Mouse (Mus musculus) thymus, adult 2 months (tissue): ENCODE measurements around the gene Fzd2. TPM values are rescaled to one million over a fixed set of nuclear protein-coding genes. Genes with fewer than 3 reads are reported as not detected.

Experiments
- DNase-seq: peaks from one replicate; pipeline ENCODE4 v3.0.0; 2021
- H3K27ac ChIP-seq: fragments of 200-500 bp; 2 replicates; pipeline ENCODE4 v1.5.1; 2012; ENCODE audit warnings: low read length, control low read depth; ENCODE audit not compliant: control insufficient read depth, insufficient read depth
- H3K27me3 ChIP-seq: fragments of 200-500 bp; 2 replicates; pipeline ENCODE4 v1.6.1; 2012; ENCODE audit warnings: mild to moderate bottlenecking, low read length, moderate library complexity, mixed read lengths; ENCODE audit not compliant: control insufficient read depth, insufficient read depth
- H3K36me3 ChIP-seq: fragments of 200-500 bp; 2 replicates; pipeline ENCODE4 v1.6.1; 2012; ENCODE audit warnings: mild to moderate bottlenecking, low read length, moderate library complexity; ENCODE audit not compliant: control insufficient read depth, insufficient read depth
- H3K4me1 ChIP-seq: fragments of 200-500 bp; replicated peaks from 2 replicates; pipeline ENCODE4 v1.6.1; 2012; ENCODE audit warnings: low read length; ENCODE audit not compliant: control insufficient read depth, insufficient read depth
- H3K4me3 ChIP-seq: fragments of 200-500 bp; 2 replicates; pipeline ENCODE4 v1.5.1; 2012; ENCODE audit warnings: mild to moderate bottlenecking, low read length, control low read depth, moderate library complexity; ENCODE audit not compliant: control insufficient read depth, insufficient read depth
- CTCF ChIP-seq: fragments of 200-500 bp; IDR thresholded peaks from 2 replicates; pipeline ENCODE4 v1.5.1; 2012; ENCODE audit warnings: mild to moderate bottlenecking, control low read depth, low read length, moderate library complexity, borderline replicate concordance; ENCODE audit not compliant: control insufficient read depth, poor library complexity, insufficient read depth; ENCODE audit errors: extremely low read depth
- POLR2A ChIP-seq: fragments of 200-500 bp; IDR thresholded peaks from 2 replicates; pipeline ENCODE4 v1.6.1; 2012; ENCODE audit warnings: mild to moderate bottlenecking, low read length, control low read depth, moderate library complexity; ENCODE audit not compliant: control insufficient read depth, poor library complexity, insufficient read depth; ENCODE audit errors: extremely low read depth
- WGBS: fragments of 180-500 bp; shearing (Covaris S2); methylation state at CpG from one replicate; pipeline ENCODE4 v1.1.7; 2018; 5-methylcytosine and 5-hydroxymethylcytosine counted together
- polyA plus RNA-seq: library from polyadenylated mRNA; depleted of rRNA; stranded (reverse); fragments of >200 nt; gene quantifications from 2 replicates; pipeline ENCODE4 v1.2.3, GENCODE M21; 2012; rRNA removed

Fzd2 gene
- polyA plus RNA-seq, 1 experiment, result 10.2 TPM

DNA sequence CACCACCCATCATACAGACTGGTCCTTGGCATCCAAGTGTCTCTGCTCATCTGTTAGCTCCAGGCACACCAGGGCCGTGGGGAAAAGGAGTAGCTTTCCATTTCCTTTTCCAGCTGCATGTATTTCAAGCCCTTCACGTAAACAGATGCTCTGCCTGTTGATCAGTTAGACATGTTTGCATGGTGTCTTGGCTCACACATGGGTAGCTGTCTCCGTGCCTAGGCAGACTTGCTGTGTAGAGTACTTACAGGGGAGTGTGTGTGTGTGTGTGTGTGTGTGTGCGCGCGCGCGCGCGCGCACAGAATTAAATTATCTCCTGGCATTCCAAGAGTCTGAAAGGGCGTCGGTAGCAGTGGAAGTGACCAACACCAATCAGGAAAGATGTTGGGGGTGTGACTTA lies 42.0 kb downstream of the Fzd2 start:
- Histone ChIP-seq H3K4me3 (no peak overlapping the region), H3K27me3 (no peaks in the 10 kb centered on the region), H3K27ac (no peak overlapping the region), H3K36me3 (no peaks in the 10 kb centered on the region), H3K4me1 (no peaks in the 10 kb centered on the region)
- DNase-seq, result no peak
- WGBS, result 92% methylated on average over 13 of the region's 13 CpGs
- TF ChIP-seq POLR2A, result no peak
- TF ChIP-seq CTCF, result no peak

DNA sequence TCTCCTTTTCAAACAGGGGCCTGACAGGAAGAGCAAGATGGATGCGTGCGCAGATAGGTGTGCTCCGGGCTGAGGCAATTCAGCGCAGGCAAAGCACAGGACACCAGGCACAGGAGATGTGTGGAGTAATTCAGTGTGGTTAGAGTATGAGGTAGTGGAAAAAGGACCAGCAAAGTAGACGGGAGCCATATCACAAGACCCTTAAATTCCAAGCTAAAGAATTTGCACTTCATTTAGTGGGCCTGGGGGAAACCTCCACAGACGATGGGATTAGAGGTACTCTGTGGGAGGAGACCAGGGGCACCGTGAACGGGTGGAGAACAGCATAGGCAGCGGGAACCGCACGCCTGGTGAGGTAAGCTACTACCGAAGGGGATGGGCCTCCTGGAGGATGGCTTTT lies 43.7 kb downstream of the Fzd2 start:
- Histone ChIP-seq H3K27me3 (no peaks in the 10 kb centered on the region), H3K27ac (no peak overlapping the region), H3K4me1 (no peaks in the 10 kb centered on the region), H3K4me3 (no peak overlapping the region), H3K36me3 (no peaks in the 10 kb centered on the region)
- 88% methylated on average over 12 of the region's 12 CpGs for WGBS
- TF ChIP-seq CTCF (no peak), POLR2A (no peak)
- no peak for DNase-seq

DNA sequence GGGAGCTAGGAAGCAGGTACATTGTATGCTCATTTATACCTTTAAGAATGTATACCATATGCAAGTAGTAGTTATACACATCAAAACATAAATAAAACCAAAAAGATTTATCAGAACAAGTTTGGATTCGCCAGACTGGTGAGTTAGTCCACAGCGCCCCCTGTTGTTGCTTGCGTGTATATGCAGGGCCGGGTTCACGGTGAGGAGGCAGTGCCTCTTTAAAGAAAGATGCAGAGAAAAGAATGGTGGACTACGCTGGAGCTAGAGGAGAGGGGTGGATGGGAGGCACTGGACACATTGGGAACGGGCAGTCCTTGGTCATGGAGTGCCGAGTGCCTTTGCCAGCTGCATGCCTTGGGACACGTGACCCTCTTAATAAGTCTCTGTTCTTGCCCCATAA lies 47.2 kb downstream of the Fzd2 start:
- Histone ChIP-seq H3K4me1 (no peaks in the 10 kb centered on the region), H3K4me3 (no peak overlapping the region), H3K36me3 (no peaks in the 10 kb centered on the region), H3K27ac (no peak overlapping the region), H3K27me3 (no peaks in the 10 kb centered on the region)
- TF ChIP-seq CTCF (peak; percentile 72; the same call in 1 of the 2 replicates), POLR2A (no peak)
- peak; percentile 26 for DNase-seq
- 8% methylated on average over 9 of the region's 9 CpGs for WGBS

DNA sequence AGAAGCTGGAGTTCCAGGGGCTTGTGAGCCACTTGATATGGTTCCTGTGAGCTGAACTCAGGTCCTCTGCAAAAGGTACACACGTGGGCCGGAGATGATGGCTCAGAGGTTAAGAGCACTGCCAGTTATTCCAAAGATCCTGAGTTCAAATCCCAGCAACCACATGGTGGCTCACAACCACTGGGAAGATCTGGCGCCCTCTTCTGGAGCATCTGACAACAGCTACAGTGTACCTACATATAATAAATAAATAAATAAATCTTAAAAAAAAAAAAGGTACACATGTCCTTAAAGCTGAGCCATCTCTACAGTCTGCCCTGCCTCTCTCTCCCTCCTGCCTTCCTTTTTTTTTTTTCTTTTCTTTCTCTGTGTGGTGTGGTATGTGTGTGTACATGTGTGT lies 48.6 kb downstream of the Fzd2 start:
- DNase-seq, result no peak
- no peaks in the 10 kb centered on the region for H3K4me1 ChIP-seq
- 79% methylated on average over 3 of the region's 3 CpGs for WGBS
- H3K36me3 ChIP-seq, result no peaks in the 10 kb centered on the region
- H3K27me3 ChIP-seq, result no peaks in the 10 kb centered on the region
- no peak overlapping the region for H3K27ac ChIP-seq
- H3K4me3 ChIP-seq, result no peak overlapping the region
- no peak for TF ChIP-seq POLR2A

DNA sequence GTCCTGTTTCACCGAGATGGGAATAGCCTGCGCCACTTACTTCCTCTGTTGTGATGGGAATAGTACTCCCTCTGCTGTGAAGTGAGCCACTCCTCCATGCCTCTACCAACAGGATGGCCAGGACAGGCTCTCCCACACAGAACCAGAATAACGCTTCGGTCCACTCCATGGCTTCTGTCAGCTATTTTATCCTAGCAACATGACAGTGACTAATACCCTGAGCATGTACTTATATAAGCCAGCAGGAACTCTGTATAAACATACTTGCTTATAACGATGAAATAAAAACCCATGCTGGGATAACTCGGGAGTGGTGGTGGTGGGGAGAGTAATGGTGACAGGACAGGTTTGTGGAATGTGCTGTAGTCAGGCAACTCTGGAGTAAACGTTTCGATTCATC lies 51.7 kb downstream of the Fzd2 start:
- H3K4me1 ChIP-seq, result no peaks in the 10 kb centered on the region
- H3K4me3 ChIP-seq, result no peak overlapping the region
- H3K27me3 ChIP-seq, result no peaks in the 10 kb centered on the region
- 86% methylated on average over 8 of the region's 8 CpGs for WGBS
- H3K36me3 ChIP-seq, result no peaks in the 10 kb centered on the region
- DNase-seq, result no peak
- no peak for TF ChIP-seq CTCF
- TF ChIP-seq POLR2A, result no peak
- H3K27ac ChIP-seq, result no peak overlapping the region

DNA sequence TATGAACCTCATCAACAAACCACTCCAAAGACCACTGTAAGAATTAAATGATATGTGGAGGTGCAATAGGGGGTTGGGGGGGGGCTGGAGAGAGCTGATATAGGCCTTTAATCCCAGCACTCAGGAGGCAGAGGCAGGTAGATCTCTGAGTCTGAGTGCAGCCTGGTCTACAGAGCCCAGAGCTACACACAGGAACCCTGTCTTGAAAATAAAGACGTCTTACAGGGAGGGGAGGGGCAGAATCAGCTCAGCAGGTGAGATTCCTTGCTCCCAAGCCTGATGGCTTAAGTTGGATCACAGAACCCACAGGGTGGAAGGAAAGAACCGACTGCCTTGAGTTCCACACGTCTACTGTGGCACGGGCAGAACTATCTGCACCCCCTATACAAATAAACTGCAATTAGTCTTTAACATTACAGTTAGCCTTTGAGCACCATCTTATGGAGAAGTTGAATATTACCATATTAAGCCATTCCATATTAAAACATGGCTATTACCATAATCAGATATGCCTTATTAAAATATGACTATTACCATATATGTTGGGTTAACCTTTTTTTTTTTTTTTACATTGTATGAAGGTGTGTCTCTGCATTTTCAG lies 52.2 kb downstream of the Fzd2 start:
- Histone ChIP-seq H3K36me3 (no peaks in the 10 kb centered on the region), H3K27ac (no peak overlapping the region)

DNA sequence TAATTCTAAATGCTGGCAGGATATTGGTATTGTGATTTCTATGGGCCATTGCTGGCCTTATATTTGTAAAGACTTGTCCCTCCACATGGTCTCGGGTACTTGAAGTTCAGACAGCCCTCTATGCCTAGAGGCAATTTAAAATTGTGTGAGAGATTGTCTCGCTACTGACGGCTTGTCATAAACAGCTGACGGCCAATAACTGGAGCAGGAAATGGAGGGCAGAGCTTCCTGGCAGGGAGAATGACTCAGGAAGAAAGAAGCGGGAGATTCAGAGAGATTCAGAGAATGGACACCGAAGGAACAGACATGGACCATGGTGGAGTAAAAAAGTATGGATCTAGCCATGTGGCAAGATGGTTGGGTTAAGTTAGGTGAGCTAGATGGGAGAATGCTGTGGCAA lies 52.7 kb downstream of the Fzd2 start:
- TF ChIP-seq CTCF (no peak), POLR2A (no peak)
- H3K27ac ChIP-seq, result no peak overlapping the region
- no peak for DNase-seq
- no peaks in the 10 kb centered on the region for H3K27me3 ChIP-seq
- no peak overlapping the region for H3K4me3 ChIP-seq
- no peaks in the 10 kb centered on the region for H3K4me1 ChIP-seq
- H3K36me3 ChIP-seq, result no peaks in the 10 kb centered on the region
- 12% methylated on average over 6 of the region's 6 CpGs for WGBS

More for the DNA sequence above, 52.2 kb downstream of the Fzd2 start:
- no peak for TF ChIP-seq CTCF
- TF ChIP-seq POLR2A, result no peak
- H3K27me3 ChIP-seq, result no peaks in the 10 kb centered on the region
- no peak overlapping the region for H3K4me3 ChIP-seq
- 15% methylated on average over 4 of the region's 4 CpGs for WGBS
- H3K4me1 ChIP-seq, result no peaks in the 10 kb centered on the region
- DNase-seq, result no peak

Other genes starting within 250 kb of the Fzd2 start
- gene Slc4a1, start 238.2 kb upstream of the Fzd2 start, polyA plus RNA-seq, result 0.11 and 0.34 TPM in 2 replicates
- gene Rundc3a, start 211.0 kb upstream of the Fzd2 start, polyA plus RNA-seq, result 7.9 and 8.1 TPM in 2 replicates
- 227 and 235 TPM in 2 replicates for gene Slc25a39, start 196.4 kb upstream of the Fzd2 start, polyA plus RNA-seq
- gene Grn, start 174.1 kb upstream of the Fzd2 start, polyA plus RNA-seq, result 151 and 160 TPM in 2 replicates
- 2.6 and 4.7 TPM in 2 replicates for gene Fam171a2, start 156.7 kb upstream of the Fzd2 start, polyA plus RNA-seq
- 3.8 and 4.0 TPM in 2 replicates for gene Itga2b, start 134.3 kb upstream of the Fzd2 start, polyA plus RNA-seq
- gene Gpatch8, start 48.0 kb upstream of the Fzd2 start, polyA plus RNA-seq, result 34.5 and 36.3 TPM in 2 replicates
- gene Gm11627, start 24.9 kb upstream of the Fzd2 start, polyA plus RNA-seq, result 0.71 TPM in 1 of 2 replicates, not detected in the other
- not detected in 2 replicates for gene Meioc, start 59.3 kb downstream of the Fzd2 start, polyA plus RNA-seq
- gene Ccdc43, start 93.4 kb downstream of the Fzd2 start, polyA plus RNA-seq, result 8.7 and 9.6 TPM in 2 replicates
- gene Adam11, start 157.0 kb downstream of the Fzd2 start, polyA plus RNA-seq, result 30.2 and 51.6 TPM in 2 replicates
- 1.4 and 1.7 TPM in 2 replicates for gene Gjc1, start 215.3 kb downstream of the Fzd2 start, polyA plus RNA-seq
- gene Higd1b, start 231.5 kb downstream of the Fzd2 start, polyA plus RNA-seq, result 0.36 and 1.4 TPM in 2 replicates